Mouse (Mus musculus): ENCODE data around the gene Pole2. TPM values are rescaled to one million over a fixed set of nuclear protein-coding genes. Genes with fewer than 3 reads are reported as not detected.

The Pole2 gene
- polyA plus RNA-seq, 1 experiment from 2014 or later = 39.1 TPM

DNA sequence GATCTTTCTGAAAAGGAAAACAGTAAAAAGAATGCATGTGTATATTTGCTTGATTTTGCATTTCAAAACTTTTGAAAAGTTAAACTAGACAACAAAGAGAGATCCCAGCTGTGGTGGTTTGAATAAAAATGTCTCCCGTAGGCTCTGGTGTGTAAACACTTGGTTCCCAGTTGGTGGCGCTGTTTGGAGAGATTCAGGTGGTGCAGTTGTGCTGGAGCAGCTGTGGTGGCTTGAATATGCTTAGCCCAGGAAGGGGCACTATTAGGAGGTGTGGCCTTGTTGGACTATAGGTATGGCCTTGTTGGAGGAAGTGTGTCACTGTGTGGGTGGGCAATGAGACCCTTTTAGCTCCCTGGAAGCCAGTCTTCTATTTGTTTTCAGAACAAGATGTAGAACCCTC, 1.3 kb upstream of the Pole2 start:
- no peak overlapping the region for H3K4me2 ChIP-seq
- no peaks in the 10 kb centered on the region for H3K9me3 ChIP-seq (ENCODE audit: low read depth, low read length)
- no peak overlapping the region for H3K9ac ChIP-seq
- DNase-seq = no peak
- peak; percentile 22; the same call in 1 of the 2 replicates for TF ChIP-seq CTCF (IDR thresholded peaks at IDR 0.05; ENCODE audit: low read depth)
- WGBS = 74% methylated on average over 2 of the region's 2 CpGs
- ATAC-seq (ENCODE audit: insufficient read depth) = no peak
- no peak overlapping the region for H3K27ac ChIP-seq (ENCODE audit: low read depth)
- peaks cover 3% of the 10 kb centered on the region; the same call in 1 of the 2 replicates for H3K4me1 ChIP-seq (ENCODE audit: insufficient read depth)
- H3K4me3 ChIP-seq (ENCODE audit: low read depth, low read length) = no peak overlapping the region
- no peaks in the 10 kb centered on the region for H3K27me3 ChIP-seq (ENCODE audit: insufficient read depth, low read length)
- peaks cover 10% of the 10 kb centered on the region; the same call in 1 of the 2 replicates for H3K36me3 ChIP-seq (ENCODE audit: insufficient read depth)

DNA sequence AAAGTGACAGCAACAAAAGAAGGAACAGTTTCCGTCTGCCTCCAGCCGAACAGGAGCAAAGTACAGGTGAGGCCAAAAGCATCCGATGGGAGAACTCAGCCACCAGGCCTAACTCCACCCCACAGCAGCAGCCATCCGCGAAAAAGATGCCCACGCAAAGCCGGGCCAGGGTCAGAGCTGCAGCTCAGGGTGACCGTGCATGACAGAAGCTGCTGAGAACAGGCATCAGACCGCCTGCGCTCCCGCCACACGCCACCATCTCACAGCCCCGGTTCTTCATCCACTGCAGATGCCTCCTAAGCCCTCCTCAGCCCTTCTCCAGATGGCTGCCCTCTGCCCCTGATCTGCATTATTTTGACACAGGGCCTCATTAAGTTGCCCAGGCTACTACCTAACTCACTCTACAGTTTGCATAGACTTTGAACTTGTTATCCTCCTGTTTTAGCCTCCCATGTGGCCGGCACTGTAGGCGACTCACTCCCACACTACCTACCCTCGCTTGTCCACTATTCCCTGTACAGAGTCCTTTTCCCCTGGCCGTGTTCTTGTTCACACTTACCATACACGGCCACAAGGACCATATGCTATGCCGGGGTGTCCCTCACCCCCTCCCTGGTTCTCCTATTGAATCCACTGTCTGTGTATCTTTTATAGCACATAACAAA, 7.2 kb downstream of the Pole2 start:
- H3K27ac ChIP-seq (ENCODE audit: low read depth) = no peak overlapping the region
- no peaks in the 10 kb centered on the region for H3K27me3 ChIP-seq (ENCODE audit: insufficient read depth, low read length)
- H3K4me1 ChIP-seq (ENCODE audit: insufficient read depth) = no peaks in the 10 kb centered on the region
- H3K4me3 ChIP-seq (ENCODE audit: low read depth, low read length) = no peak overlapping the region
- H3K9me3 ChIP-seq (ENCODE audit: low read depth, low read length) = no peaks in the 10 kb centered on the region
- H3K4me2 ChIP-seq = no peak overlapping the region
- ATAC-seq (ENCODE audit: insufficient read depth) = no peak
- no peak overlapping the region for H3K9ac ChIP-seq
- no peak for DNase-seq
- 86% methylated on average over 19 of the region's 19 CpGs for WGBS
- no peak for TF ChIP-seq CTCF (IDR thresholded peaks at IDR 0.05; ENCODE audit: low read depth)
- peaks cover 56% of the 10 kb centered on the region for H3K36me3 ChIP-seq (ENCODE audit: insufficient read depth)

DNA sequence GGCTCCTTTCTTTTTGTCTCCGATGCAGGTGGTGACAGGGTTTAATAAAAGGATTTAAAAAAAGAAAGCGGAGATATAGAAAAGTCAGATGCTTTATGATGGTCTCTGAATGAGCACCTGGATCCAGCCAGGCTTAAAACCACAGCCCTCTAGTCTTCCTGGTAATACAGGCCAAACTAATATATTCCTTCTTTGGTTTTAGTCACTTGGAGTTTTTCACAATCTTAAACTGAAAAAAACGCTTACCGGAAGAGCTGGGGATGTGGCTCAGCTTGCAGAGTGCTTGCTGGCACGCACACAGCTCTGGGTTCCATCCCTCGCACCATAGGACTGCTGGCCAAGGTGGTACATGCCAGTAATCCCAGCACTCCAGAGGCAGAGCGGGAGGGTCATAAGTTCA, 11.4 kb downstream of the Pole2 start:
- Histone ChIP-seq H3K9me3 (ENCODE audit: low read depth, low read length) (no peaks in the 10 kb centered on the region), H3K4me3 (ENCODE audit: low read depth, low read length) (no peak overlapping the region), H3K36me3 (ENCODE audit: insufficient read depth) (peaks cover 74% of the 10 kb centered on the region), H3K27ac (ENCODE audit: low read depth) (no peak overlapping the region), H3K4me1 (ENCODE audit: insufficient read depth) (no peaks in the 10 kb centered on the region), H3K27me3 (ENCODE audit: insufficient read depth, low read length) (no peaks in the 10 kb centered on the region), H3K4me2 (no peak overlapping the region), H3K9ac (no peak overlapping the region)
- no peak for TF ChIP-seq CTCF (IDR thresholded peaks at IDR 0.05; ENCODE audit: low read depth)
- WGBS = 96% methylated on average over 7 of the region's 7 CpGs
- ATAC-seq (ENCODE audit: insufficient read depth) (no peak), DNase-seq (no peak)

DNA sequence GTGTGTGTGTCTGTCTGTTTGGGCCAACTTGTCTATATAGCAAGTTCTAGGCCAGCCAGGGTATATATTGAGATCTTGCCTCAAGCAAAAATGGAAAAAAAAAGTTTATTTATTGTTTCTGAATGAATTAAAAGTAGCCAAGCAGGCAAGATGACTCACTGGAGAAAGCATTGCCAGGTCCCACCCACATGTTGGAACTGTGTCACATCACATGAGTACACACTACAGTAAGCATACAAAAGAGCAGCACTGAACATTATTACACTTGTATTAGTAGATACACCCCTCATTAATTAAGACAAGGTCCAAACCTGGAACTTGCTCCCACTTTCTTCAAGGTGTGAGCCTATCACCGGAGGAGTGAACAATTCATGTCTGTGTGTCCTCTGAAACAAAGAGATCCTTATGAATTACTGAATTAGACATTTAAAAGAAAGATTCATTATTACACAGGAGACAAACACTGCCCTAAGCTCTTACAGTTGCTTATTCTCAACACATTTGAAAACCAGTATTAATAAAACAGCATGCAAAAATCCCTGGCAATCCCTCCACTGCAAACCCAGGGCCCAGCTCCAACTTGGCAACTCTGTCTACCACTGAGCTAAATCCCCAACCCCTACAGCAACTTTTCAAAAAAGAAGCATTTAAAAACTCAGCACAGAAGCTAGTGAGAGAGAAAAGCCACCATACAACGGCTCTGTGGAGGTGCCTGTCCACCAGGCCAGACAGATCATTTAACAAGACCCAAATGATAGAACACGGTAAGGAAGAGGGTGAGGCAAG, 12.8 kb downstream of the Pole2 start:
- no peak overlapping the region for H3K9ac ChIP-seq
- no peak overlapping the region for H3K4me3 ChIP-seq (ENCODE audit: low read depth, low read length)
- H3K9me3 ChIP-seq (ENCODE audit: low read depth, low read length) = no peaks in the 10 kb centered on the region
- no peaks in the 10 kb centered on the region for H3K27me3 ChIP-seq (ENCODE audit: insufficient read depth, low read length)
- no peak overlapping the region for H3K4me2 ChIP-seq
- peaks cover 71% of the 10 kb centered on the region for H3K36me3 ChIP-seq (ENCODE audit: insufficient read depth)
- no peak overlapping the region for H3K27ac ChIP-seq (ENCODE audit: low read depth)
- ATAC-seq (ENCODE audit: insufficient read depth) (no peak), DNase-seq (no peak)
- no peaks in the 10 kb centered on the region for H3K4me1 ChIP-seq (ENCODE audit: insufficient read depth)
- TF ChIP-seq CTCF (IDR thresholded peaks at IDR 0.05; ENCODE audit: low read depth) = no peak
- WGBS = 87% methylated on average over 3 of the region's 3 CpGs

DNA sequence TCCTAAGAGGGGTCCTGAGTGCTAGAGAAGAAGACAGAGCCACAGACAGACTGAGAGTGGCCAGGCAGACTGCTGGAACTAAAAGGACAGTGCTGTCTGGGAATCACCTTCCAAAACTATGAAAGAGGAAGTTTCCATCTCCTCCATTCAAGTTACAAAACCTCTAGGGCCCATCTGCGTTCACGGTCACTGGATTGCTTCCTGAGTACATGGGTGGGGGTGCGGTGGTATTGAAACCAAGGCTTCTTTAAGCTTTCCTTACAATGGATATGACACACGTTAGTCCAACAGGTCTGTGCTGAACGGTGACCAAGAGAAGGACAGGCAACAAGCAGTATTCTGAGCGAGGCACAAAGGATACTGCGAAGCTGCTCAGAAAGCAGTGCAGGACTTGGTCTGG, 13.6 kb downstream of the Pole2 start:
- Histone ChIP-seq H3K9me3 (ENCODE audit: low read depth, low read length) (no peaks in the 10 kb centered on the region), H3K4me1 (ENCODE audit: insufficient read depth) (no peaks in the 10 kb centered on the region), H3K36me3 (ENCODE audit: insufficient read depth) (peaks cover 75% of the 10 kb centered on the region), H3K9ac (no peak overlapping the region), H3K4me3 (ENCODE audit: low read depth, low read length) (no peak overlapping the region), H3K27me3 (ENCODE audit: insufficient read depth, low read length) (no peaks in the 10 kb centered on the region), H3K27ac (ENCODE audit: low read depth) (no peak overlapping the region), H3K4me2 (no peak overlapping the region)
- DNase-seq (no peak), ATAC-seq (ENCODE audit: insufficient read depth) (no peak)
- TF ChIP-seq CTCF (IDR thresholded peaks at IDR 0.05; ENCODE audit: low read depth) = no peak
- 93% methylated on average over 7 of the region's 7 CpGs for WGBS

DNA sequence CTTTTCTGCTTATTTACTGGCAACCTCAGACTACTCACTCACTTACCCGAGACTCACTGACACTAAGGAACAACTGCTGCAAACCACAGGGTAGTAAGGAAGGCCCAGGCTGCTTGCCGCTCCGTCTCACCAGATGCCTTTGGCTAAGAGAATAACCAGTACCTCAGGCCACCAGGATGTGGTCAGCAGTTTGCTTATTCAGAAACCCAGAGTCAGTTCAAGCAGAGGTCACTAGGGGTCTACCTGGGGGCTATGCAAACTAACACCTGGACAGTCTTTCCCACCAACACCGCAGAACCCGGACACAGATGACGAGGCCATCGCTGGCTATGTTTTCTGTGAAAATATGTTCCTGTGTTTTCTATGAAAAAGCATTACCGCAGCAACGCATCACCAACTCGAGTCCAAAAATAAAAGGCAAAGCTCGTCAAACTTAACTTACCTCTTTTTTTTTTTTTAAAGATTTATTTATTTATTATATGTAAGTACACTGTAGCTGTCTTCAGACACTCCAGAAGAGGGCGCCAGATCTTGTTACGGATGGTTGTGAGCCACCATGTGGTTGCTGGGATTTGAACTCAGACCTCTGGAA, 14.7 kb downstream of the Pole2 start:
- TF ChIP-seq CTCF (IDR thresholded peaks at IDR 0.05; ENCODE audit: low read depth) = no peak
- peaks cover 77% of the 10 kb centered on the region for H3K36me3 ChIP-seq (ENCODE audit: insufficient read depth)
- no peak for ATAC-seq (ENCODE audit: insufficient read depth)

DNA sequence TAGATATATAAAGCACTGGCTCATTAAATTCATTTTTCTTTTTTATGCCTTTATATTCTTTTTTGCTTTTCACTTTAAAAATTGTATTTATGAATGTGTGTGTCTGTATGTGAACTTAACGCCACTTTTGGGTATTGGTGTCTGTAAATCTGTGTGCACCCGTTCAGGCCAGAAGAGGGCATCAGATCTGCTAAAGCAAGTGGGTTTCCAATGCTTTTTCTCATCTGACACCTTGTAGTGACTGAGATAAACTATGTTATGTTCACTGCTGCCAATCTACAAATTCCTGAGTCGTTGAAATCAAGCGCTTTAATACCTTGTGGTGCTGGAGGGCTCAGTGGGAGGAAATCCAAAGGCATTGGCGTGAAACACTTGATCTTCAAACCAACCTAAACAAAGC, 16.9 kb downstream of the Pole2 start:
- no peak overlapping the region for H3K4me3 ChIP-seq (ENCODE audit: low read depth, low read length)
- H3K36me3 ChIP-seq (ENCODE audit: insufficient read depth) = peaks cover 77% of the 10 kb centered on the region
- no peak for ATAC-seq (ENCODE audit: insufficient read depth)
- H3K4me2 ChIP-seq = no peak overlapping the region
- no peaks in the 10 kb centered on the region for H3K4me1 ChIP-seq (ENCODE audit: insufficient read depth)
- no peaks in the 10 kb centered on the region for H3K9me3 ChIP-seq (ENCODE audit: low read depth, low read length)
- 66% methylated on average over 5 of the region's 5 CpGs for WGBS
- DNase-seq = peak; percentile 52
- H3K27me3 ChIP-seq (ENCODE audit: insufficient read depth, low read length) = no peaks in the 10 kb centered on the region
- H3K27ac ChIP-seq (ENCODE audit: low read depth) = no peak overlapping the region
- no peak overlapping the region for H3K9ac ChIP-seq
- peak; percentile 38; the same call in 1 of the 2 replicates for TF ChIP-seq CTCF (IDR thresholded peaks at IDR 0.05; ENCODE audit: low read depth)

More for the DNA sequence above, 14.7 kb downstream of the Pole2 start:
- H3K9ac ChIP-seq = no peak overlapping the region
- H3K27ac ChIP-seq (ENCODE audit: low read depth) = no peak overlapping the region
- H3K4me3 ChIP-seq (ENCODE audit: low read depth, low read length) = no peak overlapping the region
- H3K27me3 ChIP-seq (ENCODE audit: insufficient read depth, low read length) = no peaks in the 10 kb centered on the region
- WGBS = 92% methylated on average over 13 of the region's 13 CpGs
- H3K4me2 ChIP-seq = no peak overlapping the region
- DNase-seq = no peak
- H3K9me3 ChIP-seq (ENCODE audit: low read depth, low read length) = no peaks in the 10 kb centered on the region
- no peaks in the 10 kb centered on the region for H3K4me1 ChIP-seq (ENCODE audit: insufficient read depth)

All from lung, embryonic 14.5 days (tissue).